Mouse (Mus musculus) thymus, adult 2 months (tissue): ENCODE measurements around the gene Mterf4. TPM values are rescaled to one million over a fixed set of nuclear protein-coding genes. Genes with fewer than 3 reads are reported as not detected.
"Not testable (repeated sequence)": the region's sequence is repeated elsewhere in the genome, so short reads cannot be mapped to it uniquely, and the experiment has no call there.

ENCODE experiments used
- DNase-seq: peaks from one replicate; pipeline ENCODE4 v3.0.0; 2021
- H3K27ac ChIP-seq: fragments of 200-500 bp; 2 replicates; pipeline ENCODE4 v1.5.1; 2012; ENCODE audit warnings: low read length, control low read depth; ENCODE audit not compliant: control insufficient read depth, insufficient read depth
- H3K27me3 ChIP-seq: fragments of 200-500 bp; 2 replicates; pipeline ENCODE4 v1.6.1; 2012; ENCODE audit warnings: mild to moderate bottlenecking, low read length, moderate library complexity, mixed read lengths; ENCODE audit not compliant: control insufficient read depth, insufficient read depth
- H3K36me3 ChIP-seq: fragments of 200-500 bp; 2 replicates; pipeline ENCODE4 v1.6.1; 2012; ENCODE audit warnings: mild to moderate bottlenecking, low read length, moderate library complexity; ENCODE audit not compliant: control insufficient read depth, insufficient read depth
- H3K4me1 ChIP-seq: fragments of 200-500 bp; replicated peaks from 2 replicates; pipeline ENCODE4 v1.6.1; 2012; ENCODE audit warnings: low read length; ENCODE audit not compliant: control insufficient read depth, insufficient read depth
- H3K4me3 ChIP-seq: fragments of 200-500 bp; 2 replicates; pipeline ENCODE4 v1.5.1; 2012; ENCODE audit warnings: mild to moderate bottlenecking, low read length, control low read depth, moderate library complexity; ENCODE audit not compliant: control insufficient read depth, insufficient read depth
- CTCF ChIP-seq: fragments of 200-500 bp; IDR thresholded peaks from 2 replicates; pipeline ENCODE4 v1.5.1; 2012; ENCODE audit warnings: mild to moderate bottlenecking, control low read depth, low read length, moderate library complexity, borderline replicate concordance; ENCODE audit not compliant: control insufficient read depth, poor library complexity, insufficient read depth; ENCODE audit errors: extremely low read depth
- POLR2A ChIP-seq: fragments of 200-500 bp; IDR thresholded peaks from 2 replicates; pipeline ENCODE4 v1.6.1; 2012; ENCODE audit warnings: mild to moderate bottlenecking, low read length, control low read depth, moderate library complexity; ENCODE audit not compliant: control insufficient read depth, poor library complexity, insufficient read depth; ENCODE audit errors: extremely low read depth
- WGBS: fragments of 180-500 bp; shearing (Covaris S2); methylation state at CpG from one replicate; pipeline ENCODE4 v1.1.7; 2018; 5-methylcytosine and 5-hydroxymethylcytosine counted together
- polyA plus RNA-seq: library from polyadenylated mRNA; depleted of rRNA; stranded (reverse); fragments of >200 nt; gene quantifications from 2 replicates; pipeline ENCODE4 v1.2.3, GENCODE M21; 2012

Gene Mterf4
- polyA plus RNA-seq, 1 experiment: 11.6 TPM

DNA sequence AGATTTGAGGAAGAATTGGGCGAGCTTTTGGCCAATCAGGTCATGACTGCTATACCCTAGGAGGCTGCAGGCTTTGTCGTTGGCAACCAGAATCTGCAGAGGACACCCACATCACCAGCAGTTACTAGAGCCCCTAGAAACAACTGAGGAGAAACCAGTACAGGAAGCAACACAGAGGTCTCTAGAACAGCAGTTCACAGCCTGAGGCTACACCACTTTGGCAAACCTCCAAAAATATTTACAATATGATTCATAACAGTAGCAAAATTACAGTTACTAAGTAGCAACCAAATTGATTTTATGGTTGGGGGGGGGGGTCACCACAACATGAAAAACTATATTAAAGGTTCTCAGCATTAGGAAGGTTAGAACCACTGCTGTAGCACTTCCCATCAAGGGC lies 28.9 kb upstream of the Mterf4 start:
- WGBS: 89% methylated on average over 2 of the region's 2 CpGs
- Histone ChIP-seq H3K36me3 (no peaks in the 10 kb centered on the region), H3K27ac (no peak overlapping the region), H3K4me1 (no peaks in the 10 kb centered on the region), H3K27me3 (no peaks in the 10 kb centered on the region), H3K4me3 (no peak overlapping the region)
- DNase-seq: no peak
- TF ChIP-seq CTCF (no peak), POLR2A (no peak)

- Histone ChIP-seq H3K4me3 (no peak overlapping the region), H3K27ac (no peak overlapping the region), H3K27me3 (no peaks in the 10 kb centered on the region), H3K36me3 (no peaks in the 10 kb centered on the region; the same call in 1 of the 2 replicates), H3K4me1 (no peaks in the 10 kb centered on the region)
- WGBS: 92% methylated on average over 3 of the region's 3 CpGs
- no peak for TF ChIP-seq CTCF
- no peak for TF ChIP-seq POLR2A
- no peak for DNase-seq
Observed at GRCm38 (mm10) chr1:93326446-93326845, 20.7 kb upstream of the Mterf4 start.

DNA sequence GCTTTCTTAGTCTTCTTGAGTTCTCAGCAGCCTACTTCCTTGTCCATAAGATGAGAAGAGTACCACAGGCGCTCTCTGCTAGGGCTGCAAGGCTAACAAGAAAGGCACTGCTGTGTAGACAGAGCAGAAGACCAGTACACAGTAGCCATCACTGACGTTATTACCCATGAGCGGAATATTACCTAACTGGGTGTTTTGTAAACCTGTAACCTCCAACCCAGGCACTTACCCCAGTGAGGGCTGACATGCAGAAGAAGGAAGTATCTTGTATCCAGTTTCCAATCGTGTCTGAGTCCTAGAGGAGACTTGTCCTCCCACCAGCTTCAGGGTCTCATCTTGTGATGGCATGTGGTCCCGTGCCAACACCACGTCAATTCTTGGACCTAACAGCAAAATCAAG lies 18.3 kb upstream of the Mterf4 start:
- Histone ChIP-seq H3K27me3 (no peaks in the 10 kb centered on the region), H3K27ac (no peak overlapping the region)
- TF ChIP-seq CTCF (no peak), POLR2A (no peak)

DNA sequence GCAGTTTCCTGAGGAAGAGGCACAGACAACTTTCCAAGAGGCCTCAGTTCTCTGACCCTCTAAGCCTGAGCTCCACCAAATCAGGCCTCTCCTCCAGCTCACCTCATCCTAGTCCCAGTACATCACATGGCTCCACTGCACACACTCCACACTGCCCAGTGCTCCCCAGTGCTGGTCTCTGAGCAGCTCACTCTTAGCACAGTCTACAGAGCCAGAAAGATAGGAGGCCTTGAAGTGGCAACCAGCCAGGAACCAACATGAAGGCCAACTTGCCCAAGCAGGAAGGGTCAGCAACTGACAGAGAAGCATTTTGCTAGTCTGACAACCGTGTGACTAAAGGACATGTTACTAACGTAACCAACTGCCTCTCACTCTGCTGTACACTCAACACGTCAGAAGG lies 5.1 kb downstream of the Mterf4 start:
- Histone ChIP-seq H3K4me3 (no peak overlapping the region), H3K27ac (no peak overlapping the region), H3K36me3 (no peaks in the 10 kb centered on the region), H3K27me3 (no peaks in the 10 kb centered on the region), H3K4me1 (peaks cover 4% of the 10 kb centered on the region; the same call in 1 of the 2 replicates)
- no peak for TF ChIP-seq POLR2A
- no peak for TF ChIP-seq CTCF
- WGBS: 89% methylated on average over 3 of the region's 3 CpGs
- DNase-seq: no peak

More for the DNA sequence above, 18.3 kb upstream of the Mterf4 start:
- no peak overlapping the region for H3K4me3 ChIP-seq
- no peaks in the 10 kb centered on the region; the same call in 1 of the 2 replicates for H3K36me3 ChIP-seq
- H3K4me1 ChIP-seq: no peaks in the 10 kb centered on the region
- no peak for DNase-seq
- WGBS: 95% methylated on average over 6 of the region's 6 CpGs

DNA sequence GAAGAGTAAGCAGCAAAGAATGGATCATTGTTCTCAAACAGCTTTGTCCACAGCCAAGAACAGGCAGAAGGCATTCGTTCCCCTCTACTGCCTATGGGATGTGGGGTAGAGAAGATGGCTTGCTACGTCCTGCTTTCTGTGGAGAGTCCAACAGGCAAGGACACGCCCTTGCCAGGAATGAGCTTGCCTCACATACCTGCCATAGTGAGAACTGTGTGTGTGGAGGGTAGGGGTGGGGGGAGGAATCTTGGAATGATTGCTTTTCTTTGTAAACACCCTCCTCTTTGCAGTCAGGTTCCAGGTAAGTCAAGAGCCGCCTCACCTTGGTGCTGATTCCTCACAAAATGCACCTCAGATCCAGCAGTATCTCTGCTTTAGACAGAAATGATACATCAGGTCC lies 5.9 kb downstream of the Mterf4 start:
- H3K27me3 ChIP-seq: no peaks in the 10 kb centered on the region
- no peak for TF ChIP-seq POLR2A
- no peak for TF ChIP-seq CTCF
- no peak for DNase-seq
- H3K36me3 ChIP-seq: no peaks in the 10 kb centered on the region
- peaks cover under 1% of the 10 kb centered on the region; the same call in 1 of the 2 replicates for H3K4me1 ChIP-seq
- H3K27ac ChIP-seq: no peak overlapping the region
- WGBS: 90% methylated on average over 4 of the region's 4 CpGs
- no peak overlapping the region for H3K4me3 ChIP-seq

DNA sequence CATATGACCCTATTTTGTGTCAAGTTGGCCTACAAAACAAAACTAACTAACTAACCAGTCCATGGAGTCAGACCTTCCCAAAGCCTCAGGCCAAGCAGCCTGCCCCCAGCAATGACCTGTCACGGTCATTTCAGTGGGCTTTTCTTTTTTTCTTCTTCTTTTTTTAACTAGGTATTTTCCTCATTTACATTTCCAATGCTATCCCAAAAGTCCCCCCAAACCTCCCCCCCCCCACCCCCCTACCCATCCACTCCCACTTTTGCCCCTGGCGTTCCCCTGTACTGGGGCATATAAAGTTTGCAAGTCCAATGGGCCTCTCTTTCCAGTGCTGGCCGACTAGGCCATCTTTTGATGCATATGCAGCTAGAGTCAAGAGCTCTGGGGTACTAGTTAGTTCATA lies 11.2 kb downstream of the Mterf4 start:
- not testable (repeated sequence) for H3K4me3 ChIP-seq, H3K4me1 ChIP-seq, H3K27me3 ChIP-seq, H3K27ac ChIP-seq, DNase-seq, H3K36me3 ChIP-seq
- 100% methylated on average over 3 of the region's 3 CpGs for WGBS

DNA sequence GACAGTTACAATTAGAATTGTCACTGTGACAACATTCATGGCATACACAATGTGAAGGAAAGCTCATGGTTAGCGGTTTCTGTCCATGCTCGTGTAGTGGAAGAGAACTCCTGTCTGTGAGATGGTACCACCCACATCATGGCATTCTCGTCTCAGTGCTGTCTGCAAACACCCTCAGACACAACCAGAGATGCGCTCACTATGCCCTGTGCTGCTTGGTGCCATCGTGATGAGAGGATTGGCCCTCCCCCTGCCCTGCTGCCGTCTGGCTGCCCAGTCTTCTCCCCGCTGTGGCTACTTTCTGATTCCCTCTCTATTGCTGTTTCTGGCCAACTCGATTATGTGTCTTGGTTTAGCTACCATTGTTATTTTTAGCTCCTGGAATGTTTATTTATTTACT lies 13.7 kb downstream of the Mterf4 start:
- no peak overlapping the region for H3K27ac ChIP-seq
- TF ChIP-seq POLR2A: no peak
- TF ChIP-seq CTCF: no peak
- H3K4me1 ChIP-seq: no peaks in the 10 kb centered on the region
- H3K27me3 ChIP-seq: no peaks in the 10 kb centered on the region
- DNase-seq: no peak
- no peak overlapping the region for H3K4me3 ChIP-seq
- no peaks in the 10 kb centered on the region for H3K36me3 ChIP-seq
- WGBS: 88% methylated on average over 8 of the region's 8 CpGs
